Mouse (Mus musculus): ENCODE data around the gene Naip6. TPM values are rescaled to one million over a fixed set of nuclear protein-coding genes. Genes with fewer than 3 reads are reported as not detected.

The Naip6 gene
- polyA plus RNA-seq, 1 experiment: 0.11 TPM

- no peak overlapping the region for H3K27ac ChIP-seq (ENCODE audit: insufficient read depth, low read length)
- no peaks in the 10 kb centered on the region for H3K4me1 ChIP-seq (ENCODE audit: control insufficient read depth, insufficient read depth, low read length)
- no peak for TF ChIP-seq POLR2A (IDR thresholded peaks at IDR 0.05; ENCODE audit: low read depth, low read length)
- no peak for TF ChIP-seq CTCF (IDR thresholded peaks at IDR 0.05; ENCODE audit: borderline replicate concordance, insufficient read depth, low read length)
- H3K4me3 ChIP-seq (ENCODE audit: insufficient read depth, low read length): no peak overlapping the region
These were observed 73.8 kb downstream of the Naip6 start for GRCm38 (mm10) chr13:100243702-100244101.

Other genes starting within 250 kb of the Naip6 start
- 27.0 and 27.2 TPM in 2 replicates for gene Bdp1, start 213.6 kb downstream of the Naip6 start, polyA plus RNA-seq (2011; ENCODE audit: insufficient read length, low read depth, missing spikeins)
- gene Serf1, start 209.7 kb downstream of the Naip6 start, polyA plus RNA-seq (2011; ENCODE audit: insufficient read length, low read depth, missing spikeins): 69.0 and 76.3 TPM in 2 replicates
- gene Smn1, start 192.8 kb downstream of the Naip6 start, polyA plus RNA-seq (2011; ENCODE audit: insufficient read length, low read depth, missing spikeins): 50.1 and 79.5 TPM in 2 replicates
- gene Naip2, start 115.6 kb downstream of the Naip6 start, polyA plus RNA-seq (2011; ENCODE audit: insufficient read length, low read depth, missing spikeins): 0.28 TPM in 1 of 2 replicates, not detected in the other
- not detected in 2 replicates for gene Naip5, start 71.4 kb downstream of the Naip6 start, polyA plus RNA-seq (2011; ENCODE audit: insufficient read length, low read depth, missing spikeins)
- not detected in 2 replicates for gene Naip1, start 135.2 kb upstream of the Naip6 start, polyA plus RNA-seq (2011; ENCODE audit: insufficient read length, low read depth, missing spikeins)
- 30.8 and 42.1 TPM in 2 replicates for gene Gtf2h2, start 174.9 kb upstream of the Naip6 start, polyA plus RNA-seq (2011; ENCODE audit: insufficient read length, low read depth, missing spikeins)
- not detected in 2 replicates for gene Ocln, start 235.0 kb upstream of the Naip6 start, polyA plus RNA-seq (2011; ENCODE audit: insufficient read length, low read depth, missing spikeins)

Measured in embryonic fibroblast, embryonic 13.5 days (primary cell).